Mouse (Mus musculus) hindbrain, embryonic 11.5 days (tissue): Measurements from ENCODE around the gene Mcts2. TPM values are rescaled to one million over a fixed set of nuclear protein-coding genes. Genes with fewer than 3 reads are reported as not detected.

Source experiments
- ATAC-seq: fragments of 200-750 bp; cut with Nextera tagmentation; 2 replicates; pipeline ENCODE4 v1.8.0; 2017; ENCODE audit warnings: mild to moderate bottlenecking, moderate TSS enrichment, moderate library complexity; ENCODE audit not compliant: low FRiP score
- DNase-seq: peaks from one replicate; pipeline ENCODE4 v3.0.0-alpha.2; 2015; ENCODE audit warnings: low spot score
- H3K27ac ChIP-seq: fragments of 300-500 bp; sonication (generic); 2 replicates; pipeline ENCODE4 v1.5.1; 2014; ENCODE audit warnings: mild to moderate bottlenecking, low read depth, low read length
- H3K27me3 ChIP-seq: fragments of 300-500 bp; sonication (generic); 2 replicates; pipeline ENCODE4 v1.6.1; 2014; ENCODE audit warnings: mild to moderate bottlenecking, low read length, moderate library complexity, mixed read lengths; ENCODE audit not compliant: control insufficient read depth, insufficient read depth
- H3K36me3 ChIP-seq: fragments of 300-500 bp; sonication (generic); 2 replicates; pipeline ENCODE4 v1.6.1; 2014; ENCODE audit warnings: mild to moderate bottlenecking, low read length, moderate library complexity, mixed read lengths; ENCODE audit not compliant: control insufficient read depth, insufficient read depth
- H3K4me1 ChIP-seq: fragments of 300-500 bp; sonication (generic); replicated peaks from 2 replicates; pipeline ENCODE4 v1.6.1; 2014; ENCODE audit warnings: low read length, mixed read lengths; ENCODE audit not compliant: control insufficient read depth, insufficient read depth
- H3K4me2 ChIP-seq: fragments of 300-500 bp; sonication (generic); replicated peaks from 2 replicates; pipeline ENCODE4 v1.6.1; 2014; ENCODE audit warnings: mild to moderate bottlenecking, low read depth, low read length
- H3K4me3 ChIP-seq: fragments of 300-500 bp; sonication (generic); 2 replicates; pipeline ENCODE4 v1.5.1; 2014; ENCODE audit warnings: low read depth, low read length
- H3K9ac ChIP-seq: fragments of 300-500 bp; sonication (generic); 2 replicates; pipeline ENCODE4 v1.6.1; 2014; ENCODE audit warnings: low read depth, low read length
- H3K9me3 ChIP-seq: fragments of 300-500 bp; sonication (generic); 2 replicates; pipeline ENCODE4 v1.6.1; 2016; ENCODE audit warnings: low read length; ENCODE audit not compliant: control insufficient read depth
- WGBS: fragments of 180-500 bp; shearing (Covaris S2); extraction: QIAGEN DNeasy Blood & Tissue Kit; methylation state at CpG from one replicate; pipeline ENCODE4 v1.1.7; 2014; 5-methylcytosine and 5-hydroxymethylcytosine counted together
- polyA plus RNA-seq: library from polyadenylated mRNA; unstranded; fragments of >200 nt; fragmentation: Nextera tagmentation; extraction: Ambion mirVana; gene quantifications from 2 replicates; pipeline ENCODE4 v1.2.1, GENCODE M21; 2014

Gene Mcts2
- polyA plus RNA-seq = 43.9 and 48.5 TPM in 2 replicates

GRCm38 (mm10) chr2:152686806-152687267 lies at the start of gene Mcts2:
Gene Mcts2, plus strand, starts transcription at chr2:152687035.
- Histone ChIP-seq H3K4me3 (peak within 1 kb of the TSS; percentile 41), H3K4me2 (peak within 1 kb of the TSS; percentile 59), H3K27me3 (no peaks in the 10 kb centered on the region), H3K4me1 (no peaks in the 10 kb centered on the region), H3K27ac (peak within 1 kb of the TSS; percentile 25; the same call in 1 of the 2 replicates), H3K9ac (peak within 1 kb of the TSS; percentile 57), H3K9me3 (no peaks in the 10 kb centered on the region), H3K36me3 (peaks cover 35% of the 10 kb centered on the region)
- peak; percentile 98 for ATAC-seq
- WGBS = 49% methylated on average over 45 of the region's 45 CpGs
- peak; percentile 91 for DNase-seq

GRCm38 (mm10) chr2:152637381-152637780 lies 49.5 kb upstream of the Mcts2 start:
- WGBS = 89% methylated on average over 4 of the region's 4 CpGs
- no peaks in the 10 kb centered on the region for H3K36me3 ChIP-seq
- no peak overlapping the region for H3K9ac ChIP-seq
- H3K4me3 ChIP-seq = no peak overlapping the region
- no peak overlapping the region for H3K4me2 ChIP-seq
- no peaks in the 10 kb centered on the region for H3K9me3 ChIP-seq
- H3K27ac ChIP-seq = no peak overlapping the region
- ATAC-seq (no peak), DNase-seq (no peak)
- H3K27me3 ChIP-seq = no peaks in the 10 kb centered on the region
- H3K4me1 ChIP-seq = peaks cover 2% of the 10 kb centered on the region; the same call in 1 of the 2 replicates

GRCm38 (mm10) chr2:152638865-152639264 lies 48.0 kb upstream of the Mcts2 start:
- H3K36me3 ChIP-seq = no peaks in the 10 kb centered on the region
- WGBS = 55% methylated on average over 6 of the region's 6 CpGs
- H3K27me3 ChIP-seq = no peaks in the 10 kb centered on the region
- H3K9ac ChIP-seq = no peak overlapping the region
- H3K27ac ChIP-seq = no peak overlapping the region
- peaks cover 2% of the 10 kb centered on the region; the same call in 1 of the 2 replicates for H3K4me1 ChIP-seq
- ATAC-seq (no peak), DNase-seq (no peak)
- H3K9me3 ChIP-seq = no peaks in the 10 kb centered on the region
- H3K4me2 ChIP-seq = no peak overlapping the region
- H3K4me3 ChIP-seq = no peak overlapping the region

GRCm38 (mm10) chr2:152639406-152640113 lies 47.3 kb upstream of the Mcts2 start:
- ATAC-seq (peak; percentile 64), DNase-seq (no peak)
- no peaks in the 10 kb centered on the region for H3K27me3 ChIP-seq
- no peaks in the 10 kb centered on the region for H3K9me3 ChIP-seq
- WGBS = 10% methylated on average over 11 of the region's 11 CpGs
- no peak overlapping the region for H3K4me2 ChIP-seq
- no peaks in the 10 kb centered on the region for H3K36me3 ChIP-seq
- no peak overlapping the region for H3K9ac ChIP-seq
- peaks cover 2% of the 10 kb centered on the region; the same call in 1 of the 2 replicates for H3K4me1 ChIP-seq
- no peak overlapping the region for H3K4me3 ChIP-seq
- peak overlapping the region; percentile 56 for H3K27ac ChIP-seq

GRCm38 (mm10) chr2:152652901-152653620 lies 33.8 kb upstream of the Mcts2 start:
- DNase-seq (no peak), ATAC-seq (no peak)
- Histone ChIP-seq H3K4me1 (0 out of 2 replicates have a peak, but pooled peaks cover 2% of the 10 kb centered on the region), H3K4me3 (no peak overlapping the region), H3K36me3 (no peaks in the 10 kb centered on the region), H3K9me3 (no peaks in the 10 kb centered on the region), H3K27ac (no peak overlapping the region), H3K9ac (no peak overlapping the region), H3K27me3 (no peaks in the 10 kb centered on the region), H3K4me2 (no peak overlapping the region)
- 74% methylated on average over 10 of the region's 10 CpGs for WGBS

GRCm38 (mm10) chr2:152653874-152654715 lies 32.7 kb upstream of the Mcts2 start:
- H3K36me3 ChIP-seq = no peaks in the 10 kb centered on the region
- 0 out of 2 replicates have a peak, but pooled peaks cover 2% of the 10 kb centered on the region for H3K4me1 ChIP-seq
- H3K9ac ChIP-seq = no peak overlapping the region
- 45% methylated on average over 14 of the region's 14 CpGs for WGBS
- peak overlapping the region; percentile 60; the same call in 1 of the 2 replicates for H3K27ac ChIP-seq
- peak; percentile 47 for DNase-seq
- H3K4me2 ChIP-seq = no peak overlapping the region
- no peak overlapping the region for H3K4me3 ChIP-seq
- peak; percentile 64 for ATAC-seq
- no peaks in the 10 kb centered on the region for H3K27me3 ChIP-seq
- no peaks in the 10 kb centered on the region for H3K9me3 ChIP-seq

GRCm38 (mm10) chr2:152657398-152657797 lies 29.4 kb upstream of the Mcts2 start:
- Histone ChIP-seq H3K27ac (no peak overlapping the region), H3K9ac (no peak overlapping the region), H3K27me3 (no peaks in the 10 kb centered on the region), H3K4me2 (no peak overlapping the region), H3K36me3 (no peaks in the 10 kb centered on the region), H3K4me1 (0 out of 2 replicates have a peak, but pooled peaks cover 2% of the 10 kb centered on the region), H3K9me3 (no peaks in the 10 kb centered on the region), H3K4me3 (no peak overlapping the region)
- ATAC-seq (no peak), DNase-seq (peak; percentile 35)
- WGBS = 56% methylated on average over 10 of the region's 10 CpGs

- Histone ChIP-seq H3K9ac (no peak overlapping the region), H3K4me1 (no peaks in the 10 kb centered on the region), H3K27ac (no peak overlapping the region), H3K9me3 (no peaks in the 10 kb centered on the region), H3K36me3 (no peaks in the 10 kb centered on the region), H3K4me3 (no peak overlapping the region), H3K27me3 (no peaks in the 10 kb centered on the region), H3K4me2 (no peak overlapping the region)
- DNase-seq = no peak
- 82% methylated on average over 6 of the region's 6 CpGs for WGBS
- ATAC-seq = no peak
Measured at GRCm38 (mm10) chr2:152661163-152661562, 25.7 kb upstream of the Mcts2 start.
